Mouse (Mus musculus) midbrain, postnatal 0 days (tissue): Measurements from ENCODE around the gene Kiss1r. TPM values are rescaled to one million over a fixed set of nuclear protein-coding genes. Genes with fewer than 3 reads are reported as not detected.

Experiments
- ATAC-seq: fragments of 200-750 bp; cut with Nextera tagmentation; 2 replicates; pipeline ENCODE4 v1.8.0; 2017; ENCODE audit warnings: moderate number of reproducible peaks, mild to moderate bottlenecking, moderate TSS enrichment, moderate library complexity; ENCODE audit not compliant: low FRiP score
- DNase-seq: peaks from one replicate; pipeline ENCODE4 v3.0.0-alpha.2; 2015; ENCODE audit warnings: low spot score
- H3K27ac ChIP-seq: fragments of 300-500 bp; sonication (generic); 2 replicates; pipeline ENCODE4 v1.5.1; 2014; ENCODE audit warnings: low read depth, mild to moderate bottlenecking, low read length, mixed read lengths
- H3K27me3 ChIP-seq: fragments of 300-500 bp; sonication (generic); 2 replicates; pipeline ENCODE4 v1.6.1; 2014; ENCODE audit warnings: low read length, control low read depth, mixed read lengths; ENCODE audit not compliant: insufficient read depth
- H3K36me3 ChIP-seq: fragments of 300-500 bp; sonication (generic); 2 replicates; pipeline ENCODE4 v1.6.1; 2014; ENCODE audit warnings: low read length, control low read depth, mixed read lengths; ENCODE audit not compliant: insufficient read depth
- H3K4me1 ChIP-seq: fragments of 300-500 bp; sonication (generic); 2 replicates; pipeline ENCODE4 v1.6.1; 2014; ENCODE audit warnings: mild to moderate bottlenecking, control low read depth, antibody characterized with exemption, low read length, mixed read lengths; ENCODE audit not compliant: insufficient read depth
- H3K4me2 ChIP-seq: fragments of 300-500 bp; sonication (generic); 2 replicates; pipeline ENCODE4 v1.6.1; 2014; ENCODE audit warnings: low read depth, mild to moderate bottlenecking, low read length, mixed read lengths; ENCODE audit not compliant: poor library complexity, severe bottlenecking
- H3K4me3 ChIP-seq: fragments of 300-500 bp; sonication (generic); 2 replicates; pipeline ENCODE4 v1.5.1; 2014; ENCODE audit warnings: low read depth, mild to moderate bottlenecking, low read length, moderate library complexity
- H3K9ac ChIP-seq: fragments of 300-500 bp; sonication (generic); replicated peaks from 2 replicates; pipeline ENCODE4 v1.6.1; 2014; ENCODE audit warnings: mild to moderate bottlenecking, low read length, moderate library complexity, mixed read lengths; ENCODE audit not compliant: poor library complexity, severe bottlenecking
- H3K9me3 ChIP-seq: fragments of 300-500 bp; sonication (generic); 2 replicates; pipeline ENCODE4 v1.6.1; 2016; ENCODE audit warnings: low read length, control low read depth
- CTCF ChIP-seq: IDR thresholded peaks from 2 replicates; pipeline ENCODE4 v1.5.1; 2016; ENCODE audit warnings: antibody characterized with exemption, mild to moderate bottlenecking
- WGBS: fragments of 180-500 bp; shearing (Covaris S2); extraction: QIAGEN DNeasy Blood & Tissue Kit; methylation state at CpG from one replicate; pipeline ENCODE4 v1.1.7; 2014; 5-methylcytosine and 5-hydroxymethylcytosine counted together
- polyA plus RNA-seq: library from polyadenylated mRNA; unstranded; fragments of >200 nt; fragmentation: Nextera tagmentation; extraction: Ambion mirVana; gene quantifications from 2 replicates; pipeline ENCODE4 v1.2.1, GENCODE M21; 2015
- total RNA-seq: library from RNA; depleted of rRNA; stranded (reverse); fragments of >200 nt; gene quantifications from 2 replicates; pipeline ENCODE4 v1.2.3, GENCODE M21; 2014

The Kiss1r gene
- total and polyA plus RNA-seq, 2 experiments from 2014 or later, result 4.4 to 9.6 TPM

GRCm38 (mm10) chr10:79932736-79933135 is 16.0 kb downstream of the Kiss1r start:
- no peak overlapping the region for H3K9ac ChIP-seq
- peaks cover 17% of the 10 kb centered on the region; the same call in 1 of the 2 replicates for H3K36me3 ChIP-seq
- DNase-seq (peak; percentile 66), ATAC-seq (no peak)
- no peaks in the 10 kb centered on the region; the same call in 1 of the 2 replicates for H3K4me1 ChIP-seq
- H3K27ac ChIP-seq, result no peak overlapping the region
- WGBS, result 30% methylated on average over 6 of the region's 8 CpGs
- H3K4me3 ChIP-seq, result no peak overlapping the region
- no peak for TF ChIP-seq CTCF
- H3K4me2 ChIP-seq, result no peak overlapping the region
- H3K9me3 ChIP-seq, result no peaks in the 10 kb centered on the region
- H3K27me3 ChIP-seq, result no peaks in the 10 kb centered on the region

GRCm38 (mm10) chr10:79933145-79933679 is 16.4 kb downstream of the Kiss1r start:
- Histone ChIP-seq H3K36me3 (peaks cover 17% of the 10 kb centered on the region; the same call in 1 of the 2 replicates), H3K4me3 (no peak overlapping the region), H3K4me2 (no peak overlapping the region), H3K9ac (no peak overlapping the region), H3K9me3 (no peaks in the 10 kb centered on the region), H3K4me1 (no peaks in the 10 kb centered on the region; the same call in 1 of the 2 replicates), H3K27me3 (no peaks in the 10 kb centered on the region), H3K27ac (no peak overlapping the region)
- no peak for TF ChIP-seq CTCF
- 64% methylated on average over 9 of the region's 9 CpGs for WGBS
- no peak for ATAC-seq
- DNase-seq, result no peak

- Histone ChIP-seq H3K36me3 (peaks cover 17% of the 10 kb centered on the region; the same call in 1 of the 2 replicates), H3K4me2 (no peak overlapping the region), H3K9me3 (no peaks in the 10 kb centered on the region), H3K27ac (no peak overlapping the region), H3K27me3 (no peaks in the 10 kb centered on the region), H3K4me1 (no peaks in the 10 kb centered on the region; the same call in 1 of the 2 replicates), H3K9ac (no peak overlapping the region), H3K4me3 (no peak overlapping the region)
- no peak for TF ChIP-seq CTCF
- DNase-seq (no peak), ATAC-seq (no peak)
- WGBS, result 29% methylated on average over 6 of the region's 6 CpGs
Measured at GRCm38 (mm10) chr10:79933861-79934260, 17.1 kb downstream of the Kiss1r start.

GRCm38 (mm10) chr10:79934272-79934721 is 17.5 kb downstream of the Kiss1r start:
- no peak for TF ChIP-seq CTCF
- no peak overlapping the region for H3K4me2 ChIP-seq
- no peak overlapping the region for H3K4me3 ChIP-seq
- 50% methylated on average over 13 of the region's 13 CpGs for WGBS
- peak; percentile 53 for ATAC-seq
- peaks cover 18% of the 10 kb centered on the region; the same call in 1 of the 2 replicates for H3K36me3 ChIP-seq
- H3K27ac ChIP-seq, result no peak overlapping the region
- no peak overlapping the region for H3K9ac ChIP-seq
- peak; percentile 86 for DNase-seq
- H3K27me3 ChIP-seq, result no peaks in the 10 kb centered on the region
- no peaks in the 10 kb centered on the region for H3K4me1 ChIP-seq
- H3K9me3 ChIP-seq, result no peaks in the 10 kb centered on the region

GRCm38 (mm10) chr10:79934794-79935569 is 18.2 kb downstream of the Kiss1r start:
- Histone ChIP-seq H3K9me3 (no peaks in the 10 kb centered on the region), H3K27ac (no peak overlapping the region), H3K4me2 (no peak overlapping the region), H3K4me3 (no peak overlapping the region), H3K4me1 (no peaks in the 10 kb centered on the region), H3K27me3 (no peaks in the 10 kb centered on the region), H3K9ac (no peak overlapping the region), H3K36me3 (peaks cover 21% of the 10 kb centered on the region; the same call in 1 of the 2 replicates)
- DNase-seq (no peak), ATAC-seq (no peak)
- TF ChIP-seq CTCF, result no peak
- 86% methylated on average over 16 of the region's 16 CpGs for WGBS
